In the genomic region with DNA sequence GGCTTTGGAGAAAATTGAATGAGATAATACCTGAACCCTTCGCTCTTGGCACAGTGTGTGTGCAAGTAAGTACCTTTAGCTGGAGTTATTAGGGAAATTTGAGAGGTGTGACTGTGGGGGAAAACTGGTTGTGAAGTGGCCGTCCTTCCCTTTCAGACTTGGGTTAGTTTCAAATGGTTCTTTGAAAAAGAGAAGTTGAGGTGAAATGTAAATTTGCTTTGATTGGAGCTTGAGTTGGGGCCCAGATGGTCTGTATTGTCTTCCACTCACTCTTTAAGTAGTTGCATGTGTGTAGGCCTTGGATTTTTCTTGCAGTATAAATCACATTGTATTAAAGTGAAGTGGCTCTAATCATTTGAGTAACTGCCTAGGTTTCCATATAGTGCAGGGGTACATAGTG, we compare ENCODE assay signal across 1 mouse cellular context.
TF ChIP-seq lines count a peak whose summit lies in the region.

No protein-coding gene starts in this region.

TF ChIP-seq in CH12.LX, 34 proteins besides CTCF, POLR2A, EP300 and RAD21:
- TF ChIP-seq NRF1 (IDR thresholded peaks at IDR 0.05; ENCODE audit: low read depth, low read length) (no peak), SIN3A (IDR thresholded peaks at IDR 0.05; ENCODE audit: low read length) (0 out of 2 replicates have a peak, but pooled peaks have one; percentile 33), KAT2A (IDR thresholded peaks at IDR 0.05; ENCODE audit: insufficient replicate concordance, low read length) (no peak), TBP (conservative IDR thresholded peaks at IDR 0.05; ENCODE audit: low read depth, low read length) (no peak), CHD2 (IDR thresholded peaks at IDR 0.05; ENCODE audit: low read length) (no peak), ZC3H11A (IDR thresholded peaks at IDR 0.05; ENCODE audit: low read depth, low read length) (no peak), MEF2A (IDR thresholded peaks at IDR 0.05; ENCODE audit: borderline replicate concordance, low read depth, low read length) (no peak), MAFK (IDR thresholded peaks at IDR 0.05; ENCODE audit: insufficient replicate concordance, low read length) (0 out of 2 replicates have a peak, but pooled peaks have one; percentile 7), MAZ (IDR thresholded peaks at IDR 0.05; ENCODE audit: low read depth, low read length) (peak; percentile 65; the same call in 1 of the 2 replicates), TCF12 (IDR thresholded peaks at IDR 0.05; ENCODE audit: low read depth, low read length) (0 out of 2 replicates have a peak, but pooled peaks have one; percentile 15), ELF1 (IDR thresholded peaks at IDR 0.05; ENCODE audit: low read depth, low read length) (no peak), IRF4 (IDR thresholded peaks at IDR 0.05; ENCODE audit: low read depth, low read length) (peak; percentile 47), SMC3 (IDR thresholded peaks at IDR 0.05; ENCODE audit: low read depth, low read length) (no peak), ZNF384 (IDR thresholded peaks at IDR 0.05; ENCODE audit: low read depth, low read length) (no peak), GABPA (IDR thresholded peaks at IDR 0.05; ENCODE audit: insufficient replicate concordance, low read depth, low read length) (no peak), MAX (IDR thresholded peaks at IDR 0.05; ENCODE audit: low read length) (peak; percentile 44; the same call in 1 of the 2 replicates), BHLHE40 (IDR thresholded peaks at IDR 0.05; ENCODE audit: low read depth, low read length) (0 out of 2 replicates have a peak, but pooled peaks have one; percentile 23), ETS1 (conservative IDR thresholded peaks at IDR 0.05; ENCODE audit: low read depth, low read length) (0 out of 2 replicates have a peak, but pooled peaks have one; percentile 10), CHD1 (IDR thresholded peaks at IDR 0.05; ENCODE audit: low read depth, low read length) (no peak)
